Mouse (Mus musculus): ENCODE results near the gene Hoxa7. TPM values are rescaled to one million over a fixed set of nuclear protein-coding genes. Genes with fewer than 3 reads are reported as not detected.

Hoxa7 gene
- polyA plus RNA-seq, 1 experiment = 11.9 TPM

DNA sequence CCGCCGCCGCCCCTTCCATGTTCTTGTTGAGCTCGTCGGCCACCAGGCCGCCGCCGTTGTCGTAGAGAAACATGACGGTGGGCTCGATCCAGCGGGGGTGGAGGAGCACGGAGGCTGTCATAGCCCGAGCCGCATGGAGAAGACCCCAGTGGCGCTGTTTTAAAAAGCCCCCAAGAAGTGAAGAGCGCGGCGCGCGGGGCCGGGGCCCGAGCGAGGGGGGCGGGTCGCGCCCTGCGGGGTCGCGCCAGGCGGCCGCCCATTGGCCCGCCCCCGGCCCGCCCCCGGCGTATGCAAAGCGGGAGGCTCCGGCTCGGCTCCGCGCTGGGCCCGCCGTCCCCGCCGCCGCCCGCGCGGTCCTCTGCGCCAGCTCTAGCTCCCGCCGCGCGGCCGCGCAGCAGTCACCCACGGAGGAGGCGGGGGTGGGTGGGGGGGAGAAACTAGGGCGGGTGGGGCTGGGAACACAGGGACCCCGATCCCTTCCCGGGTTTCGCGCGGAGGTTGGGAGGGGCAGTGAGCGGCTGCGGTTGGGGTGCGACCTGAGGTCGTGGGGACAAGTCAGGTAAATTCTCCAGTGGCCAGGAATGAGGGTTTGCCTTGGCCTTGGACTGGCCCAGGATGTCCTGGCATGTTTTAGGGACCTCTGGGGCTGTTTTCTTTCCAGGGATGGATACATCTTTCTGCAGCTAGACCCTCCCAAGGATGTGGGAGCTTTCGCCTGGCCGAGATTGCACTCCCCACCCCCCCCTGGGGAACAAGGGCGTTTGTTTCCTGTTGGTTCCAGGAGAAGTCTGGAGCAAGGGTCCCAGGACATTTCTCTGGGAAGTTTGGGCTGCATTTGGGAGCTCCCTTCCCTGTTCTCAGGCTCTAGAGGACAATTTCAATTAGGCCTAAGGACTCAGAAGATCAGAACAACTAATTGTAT lies 39.3 kb upstream of the Hoxa7 start, which contains the start of gene Hoxa13:
Hoxa13 (minus strand) TSS at position 227 of the 922 bp plus-strand sequence.
- Histone ChIP-seq H3K79me2 (ENCODE audit: control insufficient read depth, insufficient read depth) (no peaks in the 10 kb centered on the region), H3K4me3 (peak within 1 kb of the TSS; percentile 29), H3ac (ENCODE audit: control insufficient read depth, insufficient read length) (peak within 1 kb of the TSS; percentile 20), H3K36me3 (ENCODE audit: control insufficient read depth, insufficient read depth) (no peaks in the 10 kb centered on the region), H3K4me2 (ENCODE audit: low read depth) (peak within 1 kb of the TSS; percentile 74), H3K27me3 (ENCODE audit: control insufficient read depth, insufficient read depth, insufficient read length) (peaks cover 13% of the 10 kb centered on the region)
- TF ChIP-seq TCF12 (IDR thresholded peaks at IDR 0.05; ENCODE audit: insufficient read depth, poor library complexity, severe bottlenecking) (no peak), TCF3 (IDR thresholded peaks at IDR 0.05; ENCODE audit: insufficient read length, low read depth) (no peak), MAX (IDR thresholded peaks at IDR 0.05; ENCODE audit: low read depth) (no peak), USF1 (IDR thresholded peaks at IDR 0.05; ENCODE audit: low read depth) (no peak), SRF (IDR thresholded peaks at IDR 0.05; ENCODE audit: control insufficient read depth, insufficient read length, low read depth) (no peak), POLR2A (IDR thresholded peaks at IDR 0.05; ENCODE audit: insufficient read length, low read depth) (no peak), CEBPB (IDR thresholded peaks at IDR 0.05; ENCODE audit: insufficient read depth, poor library complexity, severe bottlenecking) (no peak), POLR2AphosphoS2 (IDR thresholded peaks at IDR 0.05; ENCODE audit: insufficient read length, low read depth) (no peak), E2F4 (IDR thresholded peaks at IDR 0.05; ENCODE audit: insufficient read depth) (no peak), MYOD1 (IDR thresholded peaks at IDR 0.05; ENCODE audit: control insufficient read depth in 1 of 3, insufficient read length in 2 of 3, low read depth in 2 of 3) (no peak), REST (IDR thresholded peaks at IDR 0.05; ENCODE audit: insufficient read depth, insufficient read length) (no peak), MYOG (IDR thresholded peaks at IDR 0.05; ENCODE audit: control insufficient read depth in 1 of 3, insufficient read depth in 1 of 3, insufficient read length in 2 of 3, low read depth in 2 of 3) (no peak)

DNA sequence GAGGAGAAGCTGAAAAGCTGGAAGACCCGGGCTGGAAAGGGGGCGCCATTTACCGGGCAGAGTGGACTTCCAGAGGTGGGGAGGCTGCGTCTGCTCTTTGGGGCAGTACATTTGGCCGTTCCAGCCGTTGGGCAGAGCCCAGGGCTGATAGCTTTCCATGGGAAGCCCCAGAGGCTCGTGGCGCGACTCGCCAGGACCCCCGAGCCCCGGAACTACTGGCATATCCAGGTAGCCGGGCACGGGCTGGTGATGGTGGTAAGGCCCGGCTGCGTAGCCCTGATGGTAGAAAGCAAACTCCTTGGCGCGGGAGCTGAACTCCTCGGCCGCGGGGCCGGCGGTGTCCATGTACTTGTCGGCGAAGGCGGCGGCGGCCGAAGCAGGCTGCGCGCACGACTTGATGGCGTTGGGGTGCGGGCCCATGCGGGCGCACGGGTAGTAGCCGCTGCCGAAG lies 38.2 kb upstream of the Hoxa7 start:
- TF ChIP-seq MYOD1 (IDR thresholded peaks at IDR 0.05; ENCODE audit: control insufficient read depth in 1 of 3, insufficient read length in 2 of 3, low read depth in 2 of 3) (peak in 1 of 3 experiments; percentile 1), MYOG (IDR thresholded peaks at IDR 0.05; ENCODE audit: control insufficient read depth in 1 of 3, insufficient read depth in 1 of 3, insufficient read length in 2 of 3, low read depth in 2 of 3) (no peak), POLR2AphosphoS2 (IDR thresholded peaks at IDR 0.05; ENCODE audit: insufficient read length, low read depth) (no peak)
- Histone ChIP-seq H3ac (ENCODE audit: control insufficient read depth, insufficient read length) (peak overlapping the region; percentile 20), H3K4me2 (ENCODE audit: low read depth) (peak overlapping the region; percentile 74), H3K36me3 (ENCODE audit: control insufficient read depth, insufficient read depth) (no peaks in the 10 kb centered on the region), H3K27me3 (ENCODE audit: control insufficient read depth, insufficient read depth, insufficient read length) (peaks cover 5% of the 10 kb centered on the region), H3K79me2 (ENCODE audit: control insufficient read depth, insufficient read depth) (no peaks in the 10 kb centered on the region), H3K4me3 (peak overlapping the region; percentile 29)

DNA sequence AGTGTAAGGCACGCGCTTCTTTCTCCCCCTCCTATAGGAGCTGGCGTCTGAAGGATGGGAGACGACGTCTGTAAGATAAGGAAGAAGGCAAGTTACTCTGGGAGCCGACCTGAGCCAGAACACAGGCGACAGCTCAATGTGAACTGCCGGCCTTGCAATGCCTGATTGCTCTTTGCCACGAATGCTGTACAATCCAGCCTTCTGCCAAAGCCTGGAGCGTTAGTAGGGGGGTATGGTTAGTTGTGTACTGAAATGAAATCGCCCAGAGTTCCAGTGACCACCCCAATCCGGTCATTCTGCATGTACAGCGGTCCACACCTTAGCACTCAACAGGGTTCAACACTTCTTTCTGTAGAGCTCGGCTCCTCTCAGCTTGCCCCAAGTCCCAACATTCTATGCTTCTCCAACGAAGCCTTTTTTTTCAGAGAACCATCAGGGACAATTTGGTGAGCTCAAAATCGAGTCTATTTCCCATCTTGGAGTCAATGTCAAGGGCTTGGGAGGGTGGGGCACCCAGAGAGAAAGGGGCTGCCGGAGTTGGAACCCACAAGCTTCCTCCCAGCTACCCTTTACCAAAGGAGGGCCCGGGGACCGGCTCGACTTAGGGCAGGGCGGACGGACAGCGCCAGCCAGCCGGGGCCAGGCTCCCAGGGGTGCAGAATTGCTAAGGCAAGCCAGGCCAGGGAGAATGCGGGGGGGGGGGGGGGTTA lies 37.6 kb upstream of the Hoxa7 start:
- Histone ChIP-seq H3K4me2 (ENCODE audit: low read depth) (peak overlapping the region; percentile 74), H3K27me3 (ENCODE audit: control insufficient read depth, insufficient read depth, insufficient read length) (peaks cover 5% of the 10 kb centered on the region), H3K36me3 (ENCODE audit: control insufficient read depth, insufficient read depth) (no peaks in the 10 kb centered on the region), H3K79me2 (ENCODE audit: control insufficient read depth, insufficient read depth) (no peaks in the 10 kb centered on the region), H3ac (ENCODE audit: control insufficient read depth, insufficient read length) (peak overlapping the region; percentile 20), H3K4me3 (peak overlapping the region; percentile 29)
- TF ChIP-seq USF1 (IDR thresholded peaks at IDR 0.05; ENCODE audit: low read depth) (no peak), REST (IDR thresholded peaks at IDR 0.05; ENCODE audit: insufficient read depth, insufficient read length) (no peak), POLR2AphosphoS2 (IDR thresholded peaks at IDR 0.05; ENCODE audit: insufficient read length, low read depth) (no peak), MAX (IDR thresholded peaks at IDR 0.05; ENCODE audit: low read depth) (no peak), E2F4 (IDR thresholded peaks at IDR 0.05; ENCODE audit: insufficient read depth) (no peak), MYOG (IDR thresholded peaks at IDR 0.05; ENCODE audit: control insufficient read depth in 1 of 3, insufficient read depth in 1 of 3, insufficient read length in 2 of 3, low read depth in 2 of 3) (no peak), TCF3 (IDR thresholded peaks at IDR 0.05; ENCODE audit: insufficient read length, low read depth) (no peak), POLR2A (IDR thresholded peaks at IDR 0.05; ENCODE audit: insufficient read length, low read depth) (no peak), CEBPB (IDR thresholded peaks at IDR 0.05; ENCODE audit: insufficient read depth, poor library complexity, severe bottlenecking) (no peak), TCF12 (IDR thresholded peaks at IDR 0.05; ENCODE audit: insufficient read depth, poor library complexity, severe bottlenecking) (no peak), MYOD1 (IDR thresholded peaks at IDR 0.05; ENCODE audit: control insufficient read depth in 1 of 3, insufficient read length in 2 of 3, low read depth in 2 of 3) (no peak), SRF (IDR thresholded peaks at IDR 0.05; ENCODE audit: control insufficient read depth, insufficient read length, low read depth) (no peak)

DNA sequence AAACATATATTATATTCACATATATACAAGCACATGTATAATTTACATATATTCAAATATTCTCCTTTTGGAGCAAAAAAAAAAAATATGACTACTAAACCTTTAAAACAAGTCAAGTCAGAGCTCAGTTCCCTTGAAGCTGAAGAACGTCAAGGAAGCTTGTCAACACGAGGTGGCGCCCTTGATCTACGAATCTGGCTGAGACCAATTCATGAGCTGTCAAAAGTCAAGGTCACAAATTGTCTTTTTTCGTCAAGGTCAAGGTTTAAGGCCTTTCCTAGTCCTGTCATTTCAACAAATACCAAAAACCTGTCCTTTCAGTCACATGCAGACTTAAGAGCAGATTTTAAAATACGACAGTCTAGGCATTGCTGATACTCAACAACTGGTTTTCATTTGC lies 35.3 kb upstream of the Hoxa7 start:
- Histone ChIP-seq H3K36me3 (ENCODE audit: control insufficient read depth, insufficient read depth) (no peaks in the 10 kb centered on the region), H3K4me2 (ENCODE audit: low read depth) (no peak overlapping the region), H3K4me3 (no peak overlapping the region), H3K27me3 (ENCODE audit: control insufficient read depth, insufficient read depth, insufficient read length) (no peaks in the 10 kb centered on the region), H3ac (ENCODE audit: control insufficient read depth, insufficient read length) (no peak overlapping the region), H3K79me2 (ENCODE audit: control insufficient read depth, insufficient read depth) (no peaks in the 10 kb centered on the region)
- TF ChIP-seq MYOG (IDR thresholded peaks at IDR 0.05; ENCODE audit: control insufficient read depth in 1 of 3, insufficient read depth in 1 of 3, insufficient read length in 2 of 3, low read depth in 2 of 3) (no peak), TCF12 (IDR thresholded peaks at IDR 0.05; ENCODE audit: insufficient read depth, poor library complexity, severe bottlenecking) (no peak), POLR2AphosphoS2 (IDR thresholded peaks at IDR 0.05; ENCODE audit: insufficient read length, low read depth) (no peak), MYOD1 (IDR thresholded peaks at IDR 0.05; ENCODE audit: control insufficient read depth in 1 of 3, insufficient read length in 2 of 3, low read depth in 2 of 3) (no peak), TCF3 (IDR thresholded peaks at IDR 0.05; ENCODE audit: insufficient read length, low read depth) (no peak), REST (IDR thresholded peaks at IDR 0.05; ENCODE audit: insufficient read depth, insufficient read length) (no peak), SRF (IDR thresholded peaks at IDR 0.05; ENCODE audit: control insufficient read depth, insufficient read length, low read depth) (no peak), E2F4 (IDR thresholded peaks at IDR 0.05; ENCODE audit: insufficient read depth) (no peak), USF1 (IDR thresholded peaks at IDR 0.05; ENCODE audit: low read depth) (no peak), POLR2A (IDR thresholded peaks at IDR 0.05; ENCODE audit: insufficient read length, low read depth) (no peak), MAX (IDR thresholded peaks at IDR 0.05; ENCODE audit: low read depth) (no peak), CEBPB (IDR thresholded peaks at IDR 0.05; ENCODE audit: insufficient read depth, poor library complexity, severe bottlenecking) (no peak)

Data from myocyte (in vitro differentiated cells).